ENCODE assay signal across 14 mouse cellular contexts in genomic region chr8:34709316-34709715, GRCm38 (mm10).
DNase-seq lines count a peak whose midpoint lies in the region; ATAC-seq and TF ChIP-seq lines count a peak whose summit lies in the region.
"Had no signal": no experiment of that assay in that cellular context is flagged by ENCODE, and none has a peak within 500 bp of the region (broad histone marks: within the 10 kb centered on the region; RNA-seq: fewer than 3 reads in every experiment).

No protein-coding gene starts in this region.

- no peak for DNase-seq in forebrain, embryonic 11.5 days (ENCODE audit: low spot score)
- peak; percentile 10 for DNase-seq in kidney, postnatal 14 days
- no peak for DNase-seq in kidney, adult 11 months
- peak; percentile 23 to 38 for DNase-seq in cerebellum, adult 2 months
- DNase-seq in heart, postnatal 14 days: peak; percentile 43 to 61
- DNase-seq in embryo, embryonic 10.5 days (ENCODE audit: low spot score): no peak
- DNase-seq in gastrocnemius, postnatal 36 days: no peak
- DNase-seq: liver, embryonic 13.5 days; retina, postnatal 1 day; spleen, adult 18-20 months; thymus, postnatal 25 days had no signal

- H3K4me1 ChIP-seq in forebrain, embryonic 12.5 days: no peaks in the 10 kb centered on the region
- H3K4me1 ChIP-seq in forebrain, embryonic 11.5 days (replicated peaks; ENCODE audit: control insufficient read depth, insufficient read depth, low read length): no peaks in the 10 kb centered on the region
- H3K4me1 ChIP-seq in cerebellum, adult 2 months (ENCODE audit: control insufficient read depth, insufficient read depth, low read length): peaks cover 8% of the 10 kb centered on the region
- H3K4me1 ChIP-seq: liver, embryonic 13.5 days had no signal

- no peak overlapping the region for H3K4me3 ChIP-seq in forebrain, embryonic 12.5 days (replicated peaks)
- H3K4me3 ChIP-seq in forebrain, embryonic 11.5 days (ENCODE audit: low read depth, low read length): no peak overlapping the region
- H3K4me3 ChIP-seq in cerebellum, adult 2 months (replicated peaks; ENCODE audit: insufficient read depth, low read depth, low read length): no peak overlapping the region
- H3K4me3 ChIP-seq: limb, embryonic 10.5 days; liver, embryonic 13.5 days had no signal

- 0 out of 2 replicates have a peak overlapping the region, but pooled peaks have one; percentile 31 for H3K27ac ChIP-seq in forebrain, embryonic 12.5 days
- no peak overlapping the region for H3K27ac ChIP-seq in forebrain, embryonic 11.5 days (ENCODE audit: low read depth, low read length)
- H3K27ac ChIP-seq in cerebellum, adult 2 months (ENCODE audit: insufficient read depth, low read length): no peak overlapping the region
- H3K27ac ChIP-seq: limb, embryonic 10.5 days; liver, embryonic 13.5 days had no signal

- intact Hi-C loops in heart, postnatal 14 days (cut with DNase I): no loop called here
- intact Hi-C loops in gastrocnemius, postnatal 36 days (cut with DNase I): no loop called here

- no peaks in the 10 kb centered on the region for H3K9me3 ChIP-seq in forebrain, embryonic 12.5 days
- no peaks in the 10 kb centered on the region for H3K9me3 ChIP-seq in forebrain, embryonic 11.5 days (ENCODE audit: control insufficient read depth, low read length)
- H3K9me3 ChIP-seq: limb, embryonic 10.5 days; liver, embryonic 13.5 days had no signal

- no peak for ATAC-seq in forebrain, embryonic 12.5 days (ENCODE audit: low FRiP score)
- no peak for ATAC-seq in forebrain, embryonic 11.5 days (replicated peaks; ENCODE audit: low FRiP score)
- ATAC-seq: Patski had no signal

- H3K36me3 ChIP-seq in forebrain, embryonic 12.5 days (replicated peaks): no peaks in the 10 kb centered on the region
- no peaks in the 10 kb centered on the region for H3K36me3 ChIP-seq in forebrain, embryonic 11.5 days (ENCODE audit: control insufficient read depth, insufficient read depth, low read length)
- H3K36me3 ChIP-seq: limb, embryonic 10.5 days; liver, embryonic 13.5 days had no signal

- no peak for TF ChIP-seq CTCF in cerebellum, adult 2 months (IDR thresholded peaks at IDR 0.05; ENCODE audit: borderline replicate concordance, insufficient read depth, low read depth, low read length)

- no peak overlapping the region for H3K9ac ChIP-seq in forebrain, embryonic 12.5 days
- no peak overlapping the region for H3K9ac ChIP-seq in forebrain, embryonic 11.5 days (ENCODE audit: low read length)
- H3K9ac ChIP-seq: liver, embryonic 13.5 days had no signal

- TF ChIP-seq POLR2A in cerebellum, adult 2 months (IDR thresholded peaks at IDR 0.05; ENCODE audit: borderline replicate concordance, insufficient read depth, low read length): no peak

- H3K27me3 ChIP-seq in forebrain, embryonic 12.5 days: 0 out of 2 replicates have a peak, but pooled peaks cover 3% of the 10 kb centered on the region
- no peaks in the 10 kb centered on the region for H3K27me3 ChIP-seq in forebrain, embryonic 11.5 days (ENCODE audit: control insufficient read depth, insufficient read depth, low read length)
- no peaks in the 10 kb centered on the region for H3K27me3 ChIP-seq in cerebellum, adult 2 months (ENCODE audit: control insufficient read depth, insufficient read depth, low read length)
- H3K27me3 ChIP-seq: liver, embryonic 13.5 days; Patski had no signal

- 67% methylated on average over 11 of the region's 11 CpGs for WGBS in forebrain, embryonic 12.5 days
- 72% methylated on average over 11 of the region's 11 CpGs for WGBS in forebrain, embryonic 11.5 days
- WGBS in cerebellum, adult 2 months: 26% methylated on average over 11 of the region's 11 CpGs

- H3K4me2 ChIP-seq in forebrain, embryonic 12.5 days: no peak overlapping the region
- no peak overlapping the region for H3K4me2 ChIP-seq in forebrain, embryonic 11.5 days (ENCODE audit: low read depth, low read length, severe bottlenecking)
- H3K4me2 ChIP-seq: liver, embryonic 13.5 days had no signal

Comparison
In these comparisons a context has a peak if more than half of its experiments do, and no peak if none do; other contexts are left out.
1. DNase-seq: peak in kidney, postnatal 14 days (single experiment), cerebellum, adult 2 months (2 of 2) and heart, postnatal 14 days (2 of 2); none in forebrain, embryonic 11.5 days (single experiment), kidney, adult 11 months (single experiment), embryo, embryonic 10.5 days (single experiment) and gastrocnemius, postnatal 36 days (0 of 2).